Mouse (Mus musculus) spleen, adult 2 months (tissue): ENCODE data around the gene Lman2l. TPM values are rescaled to one million over a fixed set of nuclear protein-coding genes. Genes with fewer than 3 reads are reported as not detected.

Experiments used
- DNase-seq, 2 experiments: peaks; one replicate each; pipeline versions ENCODE4 v3.0.0 to v3.0.0-alpha.2; 2012 to 2021; ENCODE audit warnings: low spot score in 2 of 2, low read depth in 1 of 2
- H3K27ac ChIP-seq: fragments of 200-500 bp; 2 replicates; pipeline ENCODE4 v1.5.1; 2012; ENCODE audit warnings: low read length, inconsistent platforms; ENCODE audit not compliant: insufficient read depth
- H3K27me3 ChIP-seq: fragments of 200-500 bp; 2 replicates; pipeline ENCODE4 v1.6.1; 2012; ENCODE audit warnings: mild to moderate bottlenecking, moderate library complexity, low read length, inconsistent platforms; ENCODE audit not compliant: control insufficient read depth, insufficient read depth
- H3K36me3 ChIP-seq: fragments of 200-500 bp; 2 replicates; pipeline ENCODE4 v1.6.1; 2012; ENCODE audit warnings: mild to moderate bottlenecking, low read length, inconsistent platforms; ENCODE audit not compliant: control insufficient read depth, insufficient read depth
- H3K4me1 ChIP-seq: fragments of 200-500 bp; 2 replicates; pipeline ENCODE4 v1.6.1; 2011; ENCODE audit warnings: inconsistent platforms; ENCODE audit not compliant: control insufficient read depth, insufficient read depth, insufficient read length
- H3K4me3 ChIP-seq: fragments of 200-500 bp; 2 replicates; pipeline ENCODE4 v1.5.1; 2011; ENCODE audit warnings: mild to moderate bottlenecking, inconsistent platforms; ENCODE audit not compliant: insufficient read depth, insufficient read length; ENCODE audit errors: extremely low read depth
- CTCF ChIP-seq: fragments of 200-500 bp; IDR thresholded peaks from 2 replicates; pipeline ENCODE4 v1.5.1; 2011; ENCODE audit warnings: mild to moderate bottlenecking, inconsistent platforms; ENCODE audit not compliant: insufficient read depth, insufficient read length, insufficient replicate concordance; ENCODE audit errors: extremely low read depth
- POLR2A ChIP-seq: fragments of 200-500 bp; IDR thresholded peaks from 2 replicates; pipeline ENCODE4 v1.6.1; 2011; ENCODE audit warnings: low read depth, low read length, inconsistent platforms
- WGBS: fragments of 180-500 bp; shearing (Covaris S2); methylation state at CpG from one replicate; pipeline ENCODE4 v1.1.7; 2018; 5-methylcytosine and 5-hydroxymethylcytosine counted together
- polyA plus RNA-seq: library from polyadenylated mRNA; depleted of rRNA; stranded (reverse); fragments of >200 nt; gene quantifications from 2 replicates; pipeline ENCODE4 v1.2.3, GENCODE M21; 2012

The Lman2l gene
- polyA plus RNA-seq, 1 experiment: 11.6 TPM

DNA sequence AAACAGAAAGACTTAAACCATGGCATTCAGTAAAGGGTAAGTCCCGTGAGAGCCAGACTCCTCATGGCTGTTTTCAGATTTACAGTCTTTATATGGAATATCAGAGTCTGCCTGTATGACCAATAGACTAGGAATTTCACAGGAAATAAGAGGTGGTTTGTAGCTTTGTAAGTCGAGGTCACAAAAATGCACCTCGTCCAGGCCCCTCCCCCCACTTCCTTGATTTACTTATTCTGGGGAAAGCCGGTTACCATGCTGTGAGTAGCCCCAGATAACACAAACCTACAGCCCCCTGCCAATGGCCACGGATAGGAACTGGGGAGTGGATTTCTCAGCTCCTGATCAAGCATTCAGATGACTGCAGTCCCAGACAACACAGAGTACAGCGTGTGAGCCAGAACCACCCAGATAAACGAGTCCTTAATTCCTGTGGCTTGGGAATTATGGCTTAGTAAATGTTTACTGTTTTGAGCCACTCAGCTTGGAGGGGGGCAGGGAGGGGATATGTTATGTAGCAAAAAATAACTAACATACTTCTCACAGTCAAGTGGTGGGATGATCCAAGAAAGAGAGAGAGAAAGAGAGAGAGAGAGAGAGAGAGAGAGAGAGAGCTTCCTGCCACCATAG is 12.4 kb upstream of the Lman2l start:
- WGBS: 43% methylated on average over 7 of the region's 7 CpGs
- TF ChIP-seq CTCF (no peak), POLR2A (no peak)

DNA sequence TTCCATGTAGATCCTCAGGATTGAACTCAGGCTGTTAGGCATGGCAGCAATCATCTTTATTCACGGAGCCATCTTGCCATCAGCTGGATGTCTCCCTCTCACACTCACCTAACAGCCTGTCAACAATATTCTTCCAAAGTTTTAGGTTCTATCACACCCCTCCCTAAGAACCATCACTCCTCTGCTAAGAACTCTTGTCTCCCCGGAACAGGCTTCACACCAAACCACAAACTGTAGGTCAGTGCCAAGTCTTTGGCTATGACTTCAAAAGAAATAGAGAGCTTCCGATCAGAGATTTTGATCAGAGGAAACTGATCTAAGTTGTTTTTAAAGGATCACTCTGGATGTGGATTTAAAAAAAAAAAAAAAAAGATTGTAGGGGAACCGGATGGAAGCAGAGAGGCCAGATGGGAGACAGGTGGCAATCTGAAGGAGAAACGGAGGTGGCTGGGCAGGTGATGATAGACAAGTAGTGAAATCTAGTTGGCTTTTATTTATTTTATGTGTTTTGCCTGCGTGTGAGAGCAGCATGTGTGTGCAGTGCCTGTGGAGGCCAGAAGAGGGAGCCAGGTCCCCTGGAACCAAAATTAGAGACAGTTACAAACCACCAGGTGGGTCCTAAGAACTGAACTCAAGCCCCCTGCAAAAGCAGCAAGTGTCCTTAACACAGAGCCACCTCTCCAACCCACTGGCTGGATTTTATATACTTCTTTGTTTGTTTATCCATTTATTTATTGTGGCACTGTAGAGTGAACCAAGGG is 9.2 kb upstream of the Lman2l start:
- TF ChIP-seq POLR2A (no peak), CTCF (no peak)
- 83% methylated on average over 6 of the region's 6 CpGs for WGBS
- Histone ChIP-seq H3K36me3 (no peaks in the 10 kb centered on the region), H3K4me1 (no peaks in the 10 kb centered on the region), H3K4me3 (no peak overlapping the region), H3K27ac (no peak overlapping the region), H3K27me3 (no peaks in the 10 kb centered on the region)
- DNase-seq: no peak

More for the DNA sequence above, 12.4 kb upstream of the Lman2l start:
- DNase-seq: no peak
- no peak overlapping the region for H3K4me3 ChIP-seq
- H3K27ac ChIP-seq: no peak overlapping the region
- H3K36me3 ChIP-seq: no peaks in the 10 kb centered on the region
- no peaks in the 10 kb centered on the region for H3K27me3 ChIP-seq
- peaks cover 8% of the 10 kb centered on the region; the same call in 1 of the 2 replicates for H3K4me1 ChIP-seq

DNA sequence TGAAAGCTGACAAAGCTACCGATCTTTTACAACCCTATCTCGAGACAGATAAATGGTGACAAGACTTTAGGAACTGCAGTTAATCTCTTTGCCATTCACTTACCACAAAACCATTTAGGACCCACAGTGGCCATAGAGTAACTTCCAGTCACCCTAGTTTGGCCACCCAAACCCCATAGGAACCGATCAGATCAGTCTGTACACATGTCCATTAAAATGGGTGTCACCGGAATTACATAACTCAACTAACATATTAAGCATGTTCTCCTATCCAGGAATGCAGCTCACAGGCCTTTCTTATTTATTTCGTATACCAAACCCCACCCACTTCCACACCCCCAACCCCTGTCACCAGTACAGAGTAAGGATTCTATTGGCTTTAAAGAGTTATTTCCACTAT is 1.8 kb upstream of the Lman2l start:
- Histone ChIP-seq H3K36me3 (no peaks in the 10 kb centered on the region), H3K27me3 (no peaks in the 10 kb centered on the region)

DNA sequence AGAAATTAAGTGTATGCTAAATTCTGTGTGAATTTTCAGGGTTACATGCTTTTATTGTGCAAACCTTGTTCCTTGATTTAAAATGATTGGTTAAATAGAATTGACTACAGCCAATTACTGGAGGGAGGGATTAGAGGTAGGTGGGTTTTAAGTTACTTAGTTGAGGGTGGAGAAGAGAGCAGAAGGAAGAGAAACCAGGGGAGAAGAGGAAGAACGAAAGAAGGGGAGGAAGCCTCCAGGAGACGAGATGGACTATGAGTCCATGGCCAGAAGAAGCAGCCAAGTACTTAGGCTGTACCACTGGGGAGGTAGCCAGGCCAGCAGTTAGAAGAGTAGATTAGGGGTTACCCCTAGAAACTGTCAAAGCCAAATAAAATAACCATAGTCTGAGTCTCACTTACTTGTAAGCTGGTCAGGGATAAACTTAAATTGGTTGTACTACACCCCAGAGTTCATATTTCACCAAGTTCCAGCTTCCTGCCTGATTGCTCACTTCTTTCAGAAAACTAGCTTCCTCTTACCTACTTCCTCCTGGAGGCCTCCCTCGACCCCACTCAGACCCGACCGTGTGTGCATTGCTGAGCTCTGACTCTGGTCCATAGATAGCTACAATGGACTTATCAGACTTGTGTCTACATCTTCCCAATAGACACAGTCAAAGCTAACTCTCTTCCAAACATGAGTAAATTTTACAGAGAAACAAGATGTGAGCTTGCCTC is 1.2 kb upstream of the Lman2l start:
- Histone ChIP-seq H3K36me3 (0 out of 2 replicates have a peak, but pooled peaks cover 1% of the 10 kb centered on the region), H3K4me1 (peaks cover 7% of the 10 kb centered on the region), H3K27ac (no peak overlapping the region), H3K4me3 (no peak overlapping the region), H3K27me3 (no peaks in the 10 kb centered on the region)
- no peak for DNase-seq
- TF ChIP-seq POLR2A: no peak
- TF ChIP-seq CTCF: no peak
- 19% methylated on average over 5 of the region's 5 CpGs for whole genome bisulfite sequencing

More for the DNA sequence above, 1.8 kb upstream of the Lman2l start:
- Histone ChIP-seq H3K27ac (no peak overlapping the region), H3K4me1 (peaks cover 7% of the 10 kb centered on the region), H3K4me3 (no peak overlapping the region)
- TF ChIP-seq POLR2A: no peak
- TF ChIP-seq CTCF: no peak
- no peak for DNase-seq
- WGBS: 85% methylated on average over 5 of the region's 5 CpGs

DNA sequence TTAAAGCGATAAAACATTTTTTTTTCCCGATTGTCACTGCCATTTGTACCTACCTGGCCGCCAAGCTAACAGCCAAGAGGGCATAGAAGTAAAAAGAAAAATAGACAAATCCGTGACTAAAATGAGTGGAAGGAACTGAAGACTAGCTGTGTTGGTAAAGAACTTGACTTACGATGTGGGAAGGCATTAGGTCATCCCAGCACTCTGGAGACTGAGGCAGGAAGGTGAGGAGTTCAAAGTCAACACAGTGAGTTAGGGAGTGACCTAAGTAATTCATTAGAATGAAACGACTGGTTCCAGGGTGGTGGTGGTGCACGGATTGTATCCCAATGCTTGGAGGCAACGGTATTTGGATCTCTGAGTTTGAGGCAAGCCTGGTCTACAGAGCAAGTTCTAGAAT is 437 bp upstream of the Lman2l start:
- DNase-seq: no peak
- Histone ChIP-seq H3K4me3 (no peak overlapping the region), H3K27ac (no peak overlapping the region), H3K36me3 (0 out of 2 replicates have a peak, but pooled peaks cover 1% of the 10 kb centered on the region), H3K27me3 (no peaks in the 10 kb centered on the region), H3K4me1 (peaks cover 7% of the 10 kb centered on the region)
- WGBS: 46% methylated on average over 8 of the region's 8 CpGs
- TF ChIP-seq POLR2A (no peak), CTCF (no peak)

DNA sequence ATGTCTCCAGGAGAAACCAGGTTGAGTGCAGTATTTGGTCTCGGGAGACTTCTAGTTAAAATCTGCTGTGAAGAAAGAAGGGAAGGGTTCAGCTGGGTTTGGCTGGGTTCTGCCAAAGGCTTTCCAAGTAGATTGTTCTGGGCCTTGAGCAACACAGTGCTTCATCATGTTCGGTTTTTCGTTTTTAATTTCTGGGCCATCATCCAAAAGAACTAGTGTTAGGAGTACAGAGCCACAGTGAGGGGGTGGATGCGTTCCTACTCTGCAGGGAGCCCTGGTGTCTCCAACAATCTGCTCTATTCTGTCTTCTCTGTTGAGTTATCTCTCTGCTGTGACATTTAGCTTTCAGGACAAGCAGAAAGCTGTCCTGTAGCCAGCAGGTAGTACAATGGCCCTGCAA is 4.0 kb downstream of the Lman2l start:
- H3K27me3 ChIP-seq: no peaks in the 10 kb centered on the region
- H3K27ac ChIP-seq: no peak overlapping the region
- 86% methylated on average over 4 of the region's 4 CpGs for WGBS
- peaks cover 17% of the 10 kb centered on the region for H3K36me3 ChIP-seq
- H3K4me1 ChIP-seq: peaks cover 5% of the 10 kb centered on the region
- TF ChIP-seq CTCF: no peak
- TF ChIP-seq POLR2A: no peak
- no peak for DNase-seq
- H3K4me3 ChIP-seq: no peak overlapping the region

DNA sequence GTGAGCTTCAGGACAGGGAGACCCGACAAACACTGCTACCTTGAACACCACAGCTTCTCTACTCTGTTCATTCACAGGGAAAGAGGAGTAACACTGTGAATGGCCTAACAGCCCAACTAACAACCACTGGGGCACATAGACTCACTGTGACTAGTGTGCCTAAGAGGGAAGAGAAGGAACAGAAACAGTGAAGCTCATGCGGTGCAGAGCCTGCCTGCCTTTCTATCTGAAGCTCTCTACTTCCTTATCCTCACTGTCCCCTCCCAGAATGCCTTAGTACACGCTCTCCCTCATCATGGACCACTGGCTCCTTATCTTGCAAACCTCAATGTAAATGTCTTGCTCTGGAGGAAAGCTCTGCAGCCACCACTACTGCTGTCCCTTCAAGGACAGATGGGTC is 7.8 kb downstream of the Lman2l start:
- H3K27ac ChIP-seq: no peak overlapping the region
- DNase-seq: no peak
- H3K4me3 ChIP-seq: no peak overlapping the region
- H3K27me3 ChIP-seq: no peaks in the 10 kb centered on the region
- TF ChIP-seq CTCF (no peak), POLR2A (no peak)
- no peaks in the 10 kb centered on the region for H3K4me1 ChIP-seq
- peaks cover 25% of the 10 kb centered on the region for H3K36me3 ChIP-seq
- 89% methylated on average over 3 of the region's 3 CpGs for WGBS
